8 mouse cellular contexts compared by ENCODE assay signal in the genomic region with DNA sequence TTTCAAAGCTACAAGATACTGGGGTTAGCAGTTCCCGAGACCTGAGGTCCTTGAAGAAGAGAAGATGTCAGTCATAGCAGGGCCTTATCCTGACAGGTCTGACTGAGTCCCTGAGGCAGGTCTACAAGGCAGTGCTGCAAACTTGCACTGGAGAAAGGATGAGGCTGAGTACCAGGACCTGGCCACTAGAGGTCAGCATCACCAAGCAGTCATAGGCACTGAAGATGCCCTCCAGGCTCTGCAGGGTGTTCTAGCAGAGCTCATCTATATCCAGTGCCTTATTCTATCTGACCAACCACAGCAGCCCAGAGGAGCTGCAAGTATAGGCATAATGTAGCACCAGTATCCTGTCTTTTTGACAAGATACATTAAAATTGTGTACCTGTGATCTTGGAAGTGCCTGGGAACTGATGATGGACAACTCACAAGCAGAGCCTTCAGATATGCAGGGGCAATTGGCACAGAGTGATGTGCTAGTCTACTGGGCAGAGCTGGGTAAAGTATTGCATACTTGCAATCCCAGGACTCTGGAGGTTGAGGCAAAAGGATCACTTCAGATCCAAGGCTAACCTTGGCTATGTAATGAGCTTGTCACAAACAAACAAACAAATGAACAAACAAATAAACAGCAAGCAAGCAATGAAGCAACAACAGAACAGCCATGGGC. TPM values are rescaled to one million over a fixed set of nuclear protein-coding genes. Genes with fewer than 3 reads are reported as not detected.
A peak's percentile ranks its signal among the peaks of the same experiment; 100 is the strongest.
DNase-seq lines count a peak whose midpoint lies in the region.

No protein-coding gene starts in this region.

- H3K9me3 ChIP-seq in midbrain, embryonic 10.5 days (replicated peaks): no peaks in the 10 kb centered on the region

- no peak overlapping the region for H3K27ac ChIP-seq in midbrain, embryonic 10.5 days (replicated peaks)

- intact Hi-C loops in left cerebral cortex, postnatal 36 days (cut with DNase I): loop anchor here (1.0 kb wide), 2 partner anchors 122 to 437 kb away; no protein-coding TSS in a partner anchor

- WGBS in midbrain, embryonic 10.5 days: 21% methylated on average over 1 of the region's 1 CpGs

- H3K27me3 ChIP-seq in midbrain, embryonic 10.5 days (ENCODE audit: low read depth, poor library complexity, severe bottlenecking): no peaks in the 10 kb centered on the region

- no peaks in the 10 kb centered on the region for H3K36me3 ChIP-seq in midbrain, embryonic 10.5 days

- DNase-seq in urinary bladder, postnatal 14 days (ENCODE audit: low spot score): peak; percentile 62
- no peak for DNase-seq in urinary bladder, adult 2 months (ENCODE audit: low spot score)
- DNase-seq in embryo, embryonic 11 days: peak; percentile 75
- peak; percentile 48 for DNase-seq in gastrocnemius, postnatal 25 days
- DNase-seq in kidney, adult 11 months: peak; percentile 34
- DNase-seq in left cerebral cortex, postnatal 36 days (ENCODE audit: low spot score in 2 of 2): peak; percentile 77 to 79
- DNase-seq in midbrain, embryonic 10.5 days (ENCODE audit: low spot score): peak; percentile 72
- peak; percentile 38 for DNase-seq in skeletal muscle tissue, adult 2 months (ENCODE audit: low read depth, low spot score)

- H3K4me1 ChIP-seq in midbrain, embryonic 10.5 days: no peaks in the 10 kb centered on the region

- no peak overlapping the region for H3K4me3 ChIP-seq in midbrain, embryonic 10.5 days

RNA-seq across cellular contexts. Expression of a gene that starts 12.0 kb away (rescaled TPM):
- polyA plus RNA-seq in urinary bladder, adult 2 months (2012; rRNA removed): 7.3 and 9.6 TPM in 2 replicates
- 10 to 100 TPM; 13.7 to 16.9 TPM for total RNA-seq in gastrocnemius, postnatal 25 days (2021)
- total RNA-seq in left cerebral cortex, postnatal 36 days (2021): 1 to 10 TPM in 1 of 2 experiments, under 1 TPM in 1; 1.00 to 1.1 TPM
- 35.2 and 35.8 TPM in 2 replicates for polyA plus RNA-seq in midbrain, embryonic 10.5 days (2016; fragmentation: Nextera tagmentation; extraction: Ambion mirVana)

Comparison
In these comparisons a context has a peak if more than half of its experiments do, and no peak if none do; other contexts are left out.
1. RNA of a gene that starts 12.0 kb away (total RNA-seq): 13.7 to 16.9 TPM in gastrocnemius, postnatal 25 days; 1.00 to 1.1 TPM in left cerebral cortex, postnatal 36 days; every median in the first group is over 4 times any median in the second.